Mouse (Mus musculus) splenic B cell, adult 2 months (primary cell): ENCODE data around the gene Nup210l.

Source experiments
- DNase-seq: peaks from one replicate; pipeline ENCODE4 v3.0.0-alpha.2; 2011; ENCODE audit warnings: low read depth, low spot score
- H3K27me3 ChIP-seq: 2 replicates; pipeline ENCODE4 v1.6.1; 2012; ENCODE audit warnings: mild to moderate bottlenecking, low read length, moderate library complexity, mixed read lengths; ENCODE audit not compliant: control insufficient read depth, poor library complexity, insufficient read depth, severe bottlenecking
- H3K36me3 ChIP-seq: 2 replicates; pipeline ENCODE4 v1.6.1; 2012; ENCODE audit warnings: mild to moderate bottlenecking, low read length, moderate library complexity, mixed read lengths; ENCODE audit not compliant: control insufficient read depth, poor library complexity, insufficient read depth, severe bottlenecking

Gene Nup210l

GRCm38 (mm10) chr3:90159757-90160156 is 55.8 kb downstream of the Nup210l start:
- DNase-seq: no peak
- Histone ChIP-seq H3K27me3 (no peaks in the 10 kb centered on the region), H3K36me3 (no peaks in the 10 kb centered on the region)

DNA sequence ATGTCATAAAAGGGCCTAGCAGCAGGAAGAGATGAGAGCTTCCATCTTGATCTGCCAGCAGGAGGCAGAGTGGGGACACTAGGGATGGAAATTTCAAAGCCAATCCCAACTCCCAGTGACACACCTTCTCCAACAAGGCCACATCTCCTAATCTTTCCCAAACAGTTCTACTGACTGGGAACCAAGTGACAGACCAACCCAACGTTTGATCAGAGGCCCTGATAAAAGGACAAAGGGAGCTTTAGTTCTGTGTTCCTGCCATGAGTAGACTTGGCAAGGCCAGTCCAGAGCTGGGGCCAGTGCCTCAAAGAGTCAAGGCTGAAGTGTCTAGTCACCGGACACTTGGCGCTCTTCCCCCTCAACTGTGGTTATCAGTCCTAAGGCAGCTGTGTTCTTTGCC is 57.6 kb downstream of the Nup210l start:
- DNase-seq: no peak
- Histone ChIP-seq H3K27me3 (no peaks in the 10 kb centered on the region), H3K36me3 (no peaks in the 10 kb centered on the region)

DNA sequence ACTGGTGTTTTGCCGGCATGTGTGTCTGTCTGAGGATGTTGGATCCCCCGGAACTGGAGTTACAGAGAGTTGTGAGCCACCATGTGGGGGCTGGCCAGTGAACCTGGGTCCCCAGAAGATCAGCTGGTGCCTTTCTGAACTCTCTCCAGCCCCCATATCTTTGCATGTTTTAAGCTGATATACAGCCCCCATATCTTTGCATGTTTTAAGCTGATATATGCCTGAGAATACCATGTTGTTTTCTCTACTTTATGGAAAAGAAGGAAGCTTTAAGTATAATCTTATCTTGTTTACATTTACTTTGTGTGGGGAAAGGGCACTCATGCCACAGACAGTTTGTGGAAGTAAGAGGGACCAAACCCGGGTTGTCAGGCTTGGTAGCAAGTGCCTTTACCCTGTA is 75.6 kb downstream of the Nup210l start:
- no peaks in the 10 kb centered on the region for H3K36me3 ChIP-seq
- no peak for DNase-seq
- H3K27me3 ChIP-seq: no peaks in the 10 kb centered on the region

- DNase-seq: no peak
- Histone ChIP-seq H3K27me3 (no peaks in the 10 kb centered on the region), H3K36me3 (no peaks in the 10 kb centered on the region)
Observed at GRCm38 (mm10) chr3:90183581-90183980, 79.6 kb downstream of the Nup210l start.

- no peaks in the 10 kb centered on the region for H3K36me3 ChIP-seq
- H3K27me3 ChIP-seq: no peaks in the 10 kb centered on the region
- DNase-seq: no peak
Observed at GRCm38 (mm10) chr3:90190859-90191510, 87.1 kb downstream of the Nup210l start.

- Histone ChIP-seq H3K36me3 (no peaks in the 10 kb centered on the region), H3K27me3 (no peaks in the 10 kb centered on the region)
- no peak for DNase-seq
Observed at GRCm38 (mm10) chr3:90194759-90195158, 90.8 kb downstream of the Nup210l start.

GRCm38 (mm10) chr3:90195644-90196043 is 91.7 kb downstream of the Nup210l start:
- DNase-seq: no peak
- Histone ChIP-seq H3K27me3 (no peaks in the 10 kb centered on the region), H3K36me3 (no peaks in the 10 kb centered on the region)

GRCm38 (mm10) chr3:90197548-90197947 is 93.6 kb downstream of the Nup210l start:
- DNase-seq: no peak
- Histone ChIP-seq H3K27me3 (no peaks in the 10 kb centered on the region), H3K36me3 (no peaks in the 10 kb centered on the region)

GRCm38 (mm10) chr3:90202884-90203283 is 99.0 kb downstream of the Nup210l start:
- H3K27me3 ChIP-seq: no peaks in the 10 kb centered on the region
- DNase-seq: no peak
- no peaks in the 10 kb centered on the region; the same call in 1 of the 2 replicates for H3K36me3 ChIP-seq

- Histone ChIP-seq H3K27me3 (no peaks in the 10 kb centered on the region), H3K36me3 (no peaks in the 10 kb centered on the region; the same call in none of the 2 replicates)
- DNase-seq: no peak
Observed at GRCm38 (mm10) chr3:90203619-90204018, 99.7 kb downstream of the Nup210l start.

DNA sequence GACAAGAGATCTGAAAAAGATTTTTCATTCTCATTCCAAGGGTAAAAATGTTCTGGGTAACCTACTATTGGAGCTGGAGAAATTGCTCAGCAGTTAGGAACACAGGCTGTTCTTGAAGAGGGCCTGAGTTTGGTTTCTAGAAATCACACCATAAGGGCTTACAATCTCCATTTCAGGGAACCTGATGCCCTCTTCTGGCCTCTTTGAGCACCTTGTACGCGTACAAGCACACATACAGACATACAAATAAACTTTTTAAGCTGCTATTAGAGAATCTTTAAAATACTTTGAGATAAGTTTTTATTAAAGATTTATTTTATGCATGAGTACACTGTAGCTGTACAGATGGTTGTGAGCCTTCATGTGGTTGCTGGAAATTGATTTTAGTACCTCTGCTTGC is 100.7 kb downstream of the Nup210l start:
- DNase-seq: peak; percentile 24
- H3K36me3 ChIP-seq: peaks cover 2% of the 10 kb centered on the region
- H3K27me3 ChIP-seq: no peaks in the 10 kb centered on the region

GRCm38 (mm10) chr3:90208662-90209061 is 104.7 kb downstream of the Nup210l start:
- no peak for DNase-seq
- H3K27me3 ChIP-seq: no peaks in the 10 kb centered on the region
- H3K36me3 ChIP-seq: peaks cover 10% of the 10 kb centered on the region

GRCm38 (mm10) chr3:90209908-90210566 is 106.1 kb downstream of the Nup210l start:
- no peaks in the 10 kb centered on the region for H3K27me3 ChIP-seq
- DNase-seq: no peak
- peaks cover 10% of the 10 kb centered on the region for H3K36me3 ChIP-seq

DNA sequence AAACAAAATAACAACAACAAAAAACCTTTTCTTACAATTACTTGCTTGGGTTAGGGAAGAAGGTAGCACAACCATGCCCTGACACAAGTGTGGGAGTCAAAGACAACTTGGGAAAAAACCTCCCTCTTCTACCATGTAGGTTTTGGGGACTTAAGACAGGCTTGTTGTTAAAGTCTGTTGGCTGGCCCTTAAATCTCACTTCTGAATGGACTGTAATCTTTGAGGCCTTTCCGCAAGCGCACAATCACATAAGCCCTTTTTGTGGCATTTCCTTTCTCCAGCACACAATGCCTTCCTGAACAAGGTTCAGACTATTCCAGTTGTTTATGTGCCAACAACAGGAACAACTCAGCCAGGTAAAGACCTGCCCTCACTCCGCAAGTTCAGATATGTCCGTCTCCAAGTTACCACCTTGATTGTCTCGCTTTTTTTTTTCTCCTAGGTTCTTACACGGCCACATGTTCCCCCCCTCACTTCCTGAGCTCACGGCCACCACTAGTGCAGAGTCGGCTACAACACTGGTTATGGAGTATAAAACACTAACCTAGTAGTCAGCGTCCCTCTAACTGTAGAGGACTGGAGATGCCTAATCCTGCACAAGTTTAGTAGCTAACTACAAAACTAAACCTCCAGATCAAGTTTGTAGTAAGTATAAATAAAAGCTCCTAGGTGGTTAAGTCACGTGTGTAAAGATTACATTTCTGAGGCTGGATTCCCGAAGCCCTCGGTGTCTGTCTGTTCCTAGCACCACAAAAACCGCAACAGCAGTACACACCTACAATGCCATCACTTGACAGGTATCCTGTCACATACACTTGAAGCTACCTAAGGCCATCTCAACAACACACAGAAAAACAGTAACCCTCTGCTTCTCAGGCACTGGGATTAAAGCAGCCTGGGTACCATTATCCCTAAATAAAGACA is 107.8 kb downstream of the Nup210l start:
- Histone ChIP-seq H3K36me3 (peaks cover 10% of the 10 kb centered on the region), H3K27me3 (no peaks in the 10 kb centered on the region)
- DNase-seq: peak; percentile 13

DNA sequence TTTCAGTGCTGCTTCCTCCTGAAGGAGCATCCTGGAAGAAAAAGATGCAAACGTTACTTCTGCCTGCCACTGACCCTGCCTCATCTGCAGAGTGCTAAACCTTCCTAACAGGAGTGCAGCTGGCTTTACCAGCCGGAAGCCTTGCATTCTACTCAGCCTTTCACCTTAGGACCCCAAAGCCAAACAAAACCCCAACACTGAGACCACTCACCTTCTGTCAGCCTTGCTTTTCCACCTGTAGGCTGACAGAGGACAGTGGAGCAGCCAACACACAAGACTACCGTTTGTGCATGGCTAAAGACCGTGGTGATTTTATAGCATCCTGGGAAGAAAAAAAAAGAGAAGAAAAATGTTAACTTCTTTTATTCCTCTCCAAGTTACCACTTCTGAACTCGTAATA is 108.8 kb downstream of the Nup210l start:
- no peak for DNase-seq
- Histone ChIP-seq H3K27me3 (no peaks in the 10 kb centered on the region), H3K36me3 (peaks cover 10% of the 10 kb centered on the region)
